Mouse (Mus musculus) midbrain, embryonic 10.5 days (tissue): ENCODE measurements around the gene Hspa1l. TPM values are rescaled to one million over a fixed set of nuclear protein-coding genes. Genes with fewer than 3 reads are reported as not detected.
"Not testable (repeated sequence)": the region's sequence is repeated elsewhere in the genome, so short reads cannot be mapped to it uniquely, and the experiment has no call there.

Experiments
- DNase-seq: peaks from one replicate; pipeline ENCODE4 v3.0.0-alpha.2; 2017; ENCODE audit warnings: low spot score
- H3K27ac ChIP-seq: fragments of 300-500 bp; sonication (generic); replicated peaks from 2 replicates; pipeline ENCODE4 v1.5.1; 2016; ENCODE audit warnings: mild to moderate bottlenecking
- H3K27me3 ChIP-seq: fragments of 300-500 bp; sonication (generic); 2 replicates; pipeline ENCODE4 v1.6.1; 2016; ENCODE audit warnings: low read depth, mild to moderate bottlenecking; ENCODE audit not compliant: poor library complexity, severe bottlenecking
- H3K36me3 ChIP-seq: fragments of 300-500 bp; sonication (generic); 2 replicates; pipeline ENCODE4 v1.6.1; 2016; ENCODE audit warnings: mild to moderate bottlenecking, moderate library complexity
- H3K4me1 ChIP-seq: fragments of 300-500 bp; sonication (generic); 2 replicates; pipeline ENCODE4 v1.6.1; 2016
- H3K4me3 ChIP-seq: fragments of 300-500 bp; sonication (generic); 2 replicates; pipeline ENCODE4 v1.5.1; 2016; ENCODE audit warnings: mild to moderate bottlenecking, moderate library complexity
- H3K9me3 ChIP-seq: fragments of 300-500 bp; sonication (generic); replicated peaks from 2 replicates; pipeline ENCODE4 v1.6.1; 2016; ENCODE audit warnings: mild to moderate bottlenecking
- WGBS: fragments of 180-500 bp; shearing (Covaris S2); methylation state at CpG from one replicate; pipeline ENCODE4 v1.1.7; 2016; 5-methylcytosine and 5-hydroxymethylcytosine counted together
- polyA plus RNA-seq: library from polyadenylated mRNA; unstranded; fragments of >200 nt; fragmentation: Nextera tagmentation; extraction: Ambion mirVana; gene quantifications from 2 replicates; pipeline ENCODE4 v1.2.1, GENCODE M21; 2016

The Hspa1l gene
- polyA plus RNA-seq, 1 experiment from 2014 or later, result 0.81 TPM

DNA sequence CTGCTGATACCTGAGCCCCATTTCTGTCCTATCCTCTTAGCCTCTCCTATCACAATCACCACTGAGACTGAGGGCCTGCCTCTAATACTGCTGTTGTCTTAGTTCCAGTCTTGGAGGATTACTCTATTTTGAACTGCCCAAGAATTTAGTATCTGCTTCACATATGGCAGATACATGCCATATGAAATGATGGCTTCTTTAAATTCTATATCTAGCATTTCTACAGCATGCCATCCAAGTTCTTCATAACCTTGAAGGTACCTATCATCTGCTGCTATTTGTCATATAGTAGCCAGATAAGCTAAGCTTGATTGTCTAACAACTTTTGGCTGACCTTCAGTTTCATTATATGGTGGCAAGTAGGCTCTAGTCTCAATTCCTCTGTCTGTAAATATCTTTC is 22.2 kb downstream of the Hspa1l start:
- Histone ChIP-seq H3K4me3 (no peak overlapping the region), H3K36me3 (peaks cover 77% of the 10 kb centered on the region), H3K9me3 (no peaks in the 10 kb centered on the region), H3K4me1 (peaks cover 31% of the 10 kb centered on the region), H3K27me3 (no peaks in the 10 kb centered on the region), H3K27ac (no peak overlapping the region)
- DNase-seq, result no peak

- H3K27me3 ChIP-seq, H3K4me3 ChIP-seq, H3K9me3 ChIP-seq, DNase-seq, H3K27ac ChIP-seq: not testable (repeated sequence)
- Histone ChIP-seq H3K36me3 (peaks cover 75% of the 10 kb centered on the region), H3K4me1 (peaks cover 35% of the 10 kb centered on the region)
- 95% methylated on average over 4 of the region's 4 CpGs for WGBS
Measured at GRCm38 (mm10) chr17:34995192-34995591, 22.7 kb downstream of the Hspa1l start.

DNA sequence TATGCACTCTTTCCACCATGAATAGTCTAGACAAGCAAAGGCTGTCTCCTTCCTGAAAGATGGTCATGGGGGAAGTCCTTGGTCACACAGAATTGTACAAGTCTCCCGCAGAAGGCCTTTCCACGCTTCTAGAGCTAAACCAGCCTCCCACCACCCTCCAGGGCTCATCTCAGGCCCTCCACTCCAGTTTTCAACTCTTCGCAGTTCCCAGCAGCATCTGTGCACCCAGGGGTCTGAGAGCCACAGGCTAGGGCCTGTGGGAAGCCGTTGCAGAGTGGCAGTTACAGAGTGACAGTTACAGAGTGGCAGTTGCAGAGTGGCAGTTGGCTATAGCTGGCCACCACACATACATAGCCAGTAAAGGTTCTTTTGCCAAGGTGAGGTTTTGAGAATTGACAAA is 23.4 kb downstream of the Hspa1l start:
- DNase-seq, H3K27me3 ChIP-seq, H3K9me3 ChIP-seq, H3K27ac ChIP-seq, H3K4me3 ChIP-seq: not testable (repeated sequence)
- Histone ChIP-seq H3K4me1 (peaks cover 40% of the 10 kb centered on the region), H3K36me3 (peaks cover 67% of the 10 kb centered on the region)
- WGBS, result 95% methylated on average over 4 of the region's 4 CpGs

DNA sequence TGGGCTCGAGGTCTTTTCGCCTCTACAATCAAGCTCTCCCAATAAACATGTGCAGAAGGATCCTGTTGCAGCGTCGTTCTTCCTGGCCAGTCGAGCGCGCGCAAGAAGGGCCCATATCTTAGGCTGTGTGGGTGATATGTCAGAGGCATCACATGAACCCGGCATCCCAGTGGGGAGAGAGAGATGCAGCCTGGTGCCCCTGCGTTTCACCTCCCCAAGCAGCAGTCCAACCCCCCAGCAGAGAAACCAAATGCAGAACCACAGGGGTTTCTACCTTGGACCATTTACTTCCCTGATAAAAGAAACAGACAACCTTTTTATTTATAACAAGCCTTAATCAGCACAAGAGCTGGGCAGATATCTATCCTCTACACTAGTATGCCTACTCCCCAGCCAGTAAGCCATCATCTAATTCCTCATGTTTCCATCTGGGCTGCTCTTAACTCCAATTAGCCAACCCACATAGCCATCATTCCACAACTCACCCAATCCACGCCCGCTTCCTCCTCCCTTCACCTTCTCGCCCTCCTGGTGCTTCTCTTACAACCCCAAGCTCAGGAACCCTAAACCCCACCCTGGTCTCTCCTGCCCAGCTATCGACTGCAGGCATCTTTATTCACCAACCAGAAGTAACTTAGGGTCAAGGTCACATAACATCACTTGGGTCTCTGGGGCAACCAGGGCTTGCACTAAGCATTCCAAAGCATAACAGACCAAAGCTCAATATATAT is 24.1 kb downstream of the Hspa1l start:
- no peaks in the 10 kb centered on the region for H3K9me3 ChIP-seq
- no peak overlapping the region for H3K27ac ChIP-seq
- H3K27me3 ChIP-seq, result no peaks in the 10 kb centered on the region
- peaks cover 46% of the 10 kb centered on the region for H3K4me1 ChIP-seq
- H3K4me3 ChIP-seq, result peak overlapping the region; percentile 20; the same call in 1 of the 2 replicates
- DNase-seq, result no peak
- peaks cover 61% of the 10 kb centered on the region for H3K36me3 ChIP-seq
- 94% methylated on average over 13 of the region's 14 CpGs for WGBS

- WGBS, result 85% methylated on average over 5 of the region's 5 CpGs
- H3K36me3 ChIP-seq, result peaks cover 56% of the 10 kb centered on the region
- peaks cover 52% of the 10 kb centered on the region for H3K4me1 ChIP-seq
- H3K27ac ChIP-seq, result no peak overlapping the region
- H3K4me3 ChIP-seq, result peak overlapping the region; percentile 20; the same call in 1 of the 2 replicates
- no peaks in the 10 kb centered on the region for H3K9me3 ChIP-seq
- no peaks in the 10 kb centered on the region for H3K27me3 ChIP-seq
- no peak for DNase-seq
Measured at GRCm38 (mm10) chr17:34997142-34997483, 24.6 kb downstream of the Hspa1l start.

GRCm38 (mm10) chr17:34998526-34999430 is 26.3 kb downstream of the Hspa1l start:
- WGBS, result 96% methylated on average over 15 of the region's 15 CpGs
- H3K27me3 ChIP-seq, result no peaks in the 10 kb centered on the region
- no peak for DNase-seq
- H3K9me3 ChIP-seq, result no peaks in the 10 kb centered on the region
- peaks cover 66% of the 10 kb centered on the region for H3K4me1 ChIP-seq
- H3K27ac ChIP-seq, result peak overlapping the region; percentile 98; the same call in 1 of the 2 replicates
- H3K36me3 ChIP-seq, result peaks cover 52% of the 10 kb centered on the region
- peak overlapping the region; percentile 86 for H3K4me3 ChIP-seq

DNA sequence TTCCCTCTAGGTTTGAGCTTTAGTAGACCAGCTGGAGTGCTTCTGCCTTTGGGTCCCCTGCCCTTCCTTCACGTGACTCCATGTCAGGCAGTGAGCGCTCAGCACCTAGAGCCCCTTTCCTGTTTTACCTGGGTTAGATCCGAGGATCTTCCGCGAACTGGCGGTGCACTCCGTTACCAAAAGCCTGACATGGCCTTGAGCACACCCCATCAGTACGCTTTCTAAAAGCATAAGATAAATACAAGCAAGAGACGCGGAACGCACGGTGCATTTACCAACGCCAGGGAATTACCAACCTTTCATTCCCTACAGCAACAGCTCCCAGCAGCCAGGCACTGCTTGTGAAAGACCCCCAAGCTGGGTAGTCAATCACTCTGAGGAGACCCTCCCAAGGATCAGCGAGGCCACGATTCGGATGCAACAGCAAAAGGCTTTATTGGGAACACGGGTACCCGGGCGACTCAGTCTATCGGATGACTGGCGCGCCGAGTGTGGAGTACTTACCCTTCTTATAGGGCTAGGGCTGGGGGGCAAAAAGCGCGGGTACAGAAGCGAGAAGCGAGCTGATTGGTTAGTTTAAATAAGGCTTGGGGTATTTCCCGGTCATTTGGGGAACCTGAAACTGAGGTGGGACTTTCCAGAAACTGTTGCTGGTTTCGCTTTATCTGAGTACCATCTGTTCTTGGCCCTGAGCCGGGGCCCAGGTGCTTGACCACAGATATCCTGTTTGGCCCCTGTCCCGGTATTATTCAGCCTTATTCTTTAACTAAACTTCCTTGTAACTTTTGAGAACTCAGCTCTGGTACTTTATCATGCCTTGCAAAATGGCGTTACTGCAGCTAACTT is 27.6 kb downstream of the Hspa1l start:
- H3K27me3 ChIP-seq, H3K9me3 ChIP-seq: not testable (repeated sequence)
- DNase-seq, result peak; percentile 43
- H3K27ac ChIP-seq, result peak overlapping the region; percentile 98
- peaks cover 72% of the 10 kb centered on the region for H3K4me1 ChIP-seq
- 28% methylated on average over 30 of the region's 32 CpGs for WGBS
- peak overlapping the region; percentile 86 for H3K4me3 ChIP-seq
- peaks cover 60% of the 10 kb centered on the region for H3K36me3 ChIP-seq

DNA sequence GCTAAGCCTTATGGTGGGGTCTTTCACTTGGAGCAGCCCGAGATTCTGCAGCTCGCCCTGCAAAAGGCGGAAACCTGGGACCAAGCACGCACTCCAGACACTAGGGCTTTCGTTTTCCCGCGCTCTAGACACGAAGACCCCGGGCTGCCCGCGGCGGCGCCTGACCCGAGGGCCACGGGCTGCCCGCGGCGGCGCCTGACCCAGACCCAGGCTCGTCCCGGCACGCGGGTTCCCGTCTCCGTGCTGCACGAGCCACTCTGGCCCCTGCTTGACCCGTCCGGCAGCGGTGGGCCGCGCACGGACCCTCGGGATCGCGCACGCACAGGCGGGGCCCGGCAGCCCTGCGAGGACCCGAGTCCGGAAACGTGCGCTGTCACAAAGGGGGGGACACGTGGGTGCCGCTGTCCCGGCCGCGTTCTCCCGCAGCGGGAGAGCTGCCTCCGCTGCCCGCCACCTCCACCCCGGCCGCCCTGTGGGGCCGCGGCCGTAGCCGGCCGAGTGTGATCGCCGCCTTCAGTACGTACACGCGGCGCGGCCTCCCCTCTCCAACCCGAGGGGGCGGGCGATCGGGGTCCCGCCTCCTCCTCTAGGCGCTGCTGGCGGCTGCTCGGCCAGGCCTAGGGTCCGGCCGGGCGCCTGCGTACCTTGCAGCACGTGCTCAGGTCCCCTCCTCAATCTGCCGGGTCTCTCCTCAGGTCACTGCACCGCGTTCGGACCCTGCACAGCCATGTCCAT is 28.4 kb downstream of the Hspa1l start, which contains the start of gene Vars:
Gene Vars (plus strand): TSS at position 271 of the 735 bp plus-strand sequence.
- DNase-seq, result peak; percentile 98
- under 1% methylated on average over 83 of the region's 83 CpGs for WGBS
- H3K9me3 ChIP-seq, result no peaks in the 10 kb centered on the region
- peaks cover 63% of the 10 kb centered on the region for H3K36me3 ChIP-seq
- H3K4me3 ChIP-seq, result peak within 1 kb of the TSS; percentile 86
- no peaks in the 10 kb centered on the region for H3K27me3 ChIP-seq
- peak within 1 kb of the TSS; percentile 98 for H3K27ac ChIP-seq
- peaks cover 72% of the 10 kb centered on the region for H3K4me1 ChIP-seq

DNA sequence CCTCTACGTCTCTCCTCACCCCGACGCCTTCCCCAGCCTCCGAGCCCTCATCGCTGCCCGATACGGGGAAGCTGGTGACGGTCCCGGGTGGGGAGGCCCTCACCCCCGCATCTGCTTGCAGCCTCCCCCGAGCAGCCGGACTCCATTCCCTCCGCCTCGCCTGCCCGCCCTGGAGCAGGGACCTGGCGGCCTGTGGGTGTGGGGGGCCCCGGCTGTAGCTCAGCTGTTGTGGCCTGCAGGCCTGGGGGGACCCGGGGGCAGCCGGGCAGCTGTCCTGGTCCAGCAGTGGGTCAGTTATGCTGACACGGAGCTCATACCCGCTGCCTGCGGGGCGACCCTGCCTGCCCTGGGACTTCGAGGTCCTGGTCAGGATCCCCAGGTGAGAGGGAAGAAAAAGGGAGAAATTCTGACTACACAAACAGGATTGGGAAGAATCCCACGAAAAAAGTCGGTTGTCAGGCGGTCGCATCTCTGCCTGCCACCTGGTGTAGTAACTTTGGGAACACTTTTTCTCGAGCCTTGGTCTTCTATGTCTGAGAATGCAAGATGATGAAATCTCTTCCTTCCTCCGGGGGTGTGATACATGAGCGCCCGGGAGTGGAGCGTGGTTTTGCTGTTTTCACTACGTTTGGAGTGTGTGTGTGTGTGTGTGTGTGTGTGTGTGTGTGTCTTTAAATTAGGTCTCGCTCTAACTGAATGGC is 29.1 kb downstream of the Hspa1l start:
- H3K27ac ChIP-seq, result peak overlapping the region; percentile 98
- peak overlapping the region; percentile 86 for H3K4me3 ChIP-seq
- peaks cover 64% of the 10 kb centered on the region for H3K36me3 ChIP-seq
- WGBS, result under 1% methylated on average over 35 of the region's 35 CpGs
- no peaks in the 10 kb centered on the region for H3K9me3 ChIP-seq
- H3K27me3 ChIP-seq, result no peaks in the 10 kb centered on the region
- DNase-seq, result no peak
- H3K4me1 ChIP-seq, result peaks cover 70% of the 10 kb centered on the region

DNA sequence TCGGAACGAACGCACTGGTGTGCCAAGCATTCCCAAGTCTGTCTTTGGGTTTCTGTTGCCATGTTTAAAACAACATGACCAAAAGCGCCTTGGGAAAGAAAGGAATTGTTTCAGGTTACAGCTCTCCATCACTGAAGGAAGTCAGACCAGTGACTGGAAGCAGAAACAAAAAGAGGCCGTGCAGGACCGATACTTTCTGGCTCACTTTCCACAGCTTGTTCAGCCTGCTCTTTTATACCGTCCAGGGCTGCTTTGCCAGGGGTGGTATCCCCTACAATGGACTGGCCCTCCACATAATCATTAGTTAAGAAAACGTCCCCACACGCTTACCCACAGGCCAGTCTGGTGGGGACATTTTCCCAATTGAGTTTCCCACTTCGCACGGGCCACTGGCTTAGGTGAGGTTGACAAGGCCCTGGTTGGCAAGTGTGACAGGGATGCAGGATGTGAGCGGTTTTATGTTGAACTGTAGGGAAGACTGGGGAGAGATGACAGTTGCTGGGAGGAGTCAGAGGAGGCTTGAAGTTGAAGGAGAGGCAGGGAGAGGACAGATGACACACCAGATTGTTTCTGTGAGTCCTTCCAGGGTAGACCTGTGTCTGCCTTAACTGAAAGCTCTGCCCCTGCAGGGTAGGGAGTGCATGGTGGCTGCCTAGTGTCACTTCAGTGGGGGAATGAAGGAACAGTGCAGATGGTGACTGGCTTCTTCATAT is 29.8 kb downstream of the Hspa1l start:
- DNase-seq, result no peak
- H3K27ac ChIP-seq, result peak overlapping the region; percentile 98
- H3K36me3 ChIP-seq, result peaks cover 64% of the 10 kb centered on the region
- 21% methylated on average over 12 of the region's 12 CpGs for WGBS
- peak overlapping the region; percentile 86 for H3K4me3 ChIP-seq
- H3K4me1 ChIP-seq, result peaks cover 63% of the 10 kb centered on the region
- H3K27me3 ChIP-seq, result no peaks in the 10 kb centered on the region
- no peaks in the 10 kb centered on the region for H3K9me3 ChIP-seq
